Mouse (Mus musculus): Measurements from ENCODE around the gene Ube2o.

Gene Ube2o

GRCm38 (mm10) chr11:116581376-116581814, at the start of gene Ube2o:
TSS of gene Ube2o (minus strand) at chr11:116581447.
- ATAC-seq (ENCODE audit: insufficient number of reproducible peaks, low FRiP score, low TSS enrichment) = peak; percentile 79; the same call in 1 of the 2 replicates

- no peak for ATAC-seq (ENCODE audit: insufficient number of reproducible peaks, low FRiP score, low TSS enrichment)
Measured at GRCm38 (mm10) chr11:116630171-116630965, 49.1 kb upstream of the Ube2o start.

- ATAC-seq (ENCODE audit: insufficient number of reproducible peaks, low FRiP score, low TSS enrichment) = no peak
Measured at GRCm38 (mm10) chr11:116629472-116629871, 48.2 kb upstream of the Ube2o start.

- ATAC-seq (ENCODE audit: insufficient number of reproducible peaks, low FRiP score, low TSS enrichment) = peak; percentile 45; the same call in 1 of the 2 replicates
Measured at GRCm38 (mm10) chr11:116628712-116629111, 47.5 kb upstream of the Ube2o start.

- ATAC-seq (ENCODE audit: insufficient number of reproducible peaks, low FRiP score, low TSS enrichment) = no peak
Measured at GRCm38 (mm10) chr11:116627072-116628020, 46.1 kb upstream of the Ube2o start.

GRCm38 (mm10) chr11:116626299-116627071, 45.2 kb upstream of the Ube2o start, which contains the start of gene Rhbdf2:
TSS of gene Rhbdf2 (minus strand) at chr11:116627019.
- ATAC-seq (ENCODE audit: insufficient number of reproducible peaks, low FRiP score, low TSS enrichment) = no peak

GRCm38 (mm10) chr11:116625081-116626000, 44.1 kb upstream of the Ube2o start:
- ATAC-seq (ENCODE audit: insufficient number of reproducible peaks, low FRiP score, low TSS enrichment) = no peak

- ATAC-seq (ENCODE audit: insufficient number of reproducible peaks, low FRiP score, low TSS enrichment) = no peak
Measured at GRCm38 (mm10) chr11:116624131-116624832, 43.0 kb upstream of the Ube2o start.

GRCm38 (mm10) chr11:116623281-116624124, 42.3 kb upstream of the Ube2o start:
- ATAC-seq (ENCODE audit: insufficient number of reproducible peaks, low FRiP score, low TSS enrichment) = no peak

- peak; percentile 70; the same call in 1 of the 2 replicates for ATAC-seq (ENCODE audit: insufficient number of reproducible peaks, low FRiP score, low TSS enrichment)
Measured at GRCm38 (mm10) chr11:116621258-116621704, 40.0 kb upstream of the Ube2o start.

- no peak for ATAC-seq (ENCODE audit: insufficient number of reproducible peaks, low FRiP score, low TSS enrichment)
Measured at GRCm38 (mm10) chr11:116620559-116621253, 39.5 kb upstream of the Ube2o start.

GRCm38 (mm10) chr11:116620073-116620472, 38.8 kb upstream of the Ube2o start:
- no peak for ATAC-seq (ENCODE audit: insufficient number of reproducible peaks, low FRiP score, low TSS enrichment)

GRCm38 (mm10) chr11:116619561-116619960, 38.3 kb upstream of the Ube2o start:
- ATAC-seq (ENCODE audit: insufficient number of reproducible peaks, low FRiP score, low TSS enrichment) = no peak

- no peak for ATAC-seq (ENCODE audit: insufficient number of reproducible peaks, low FRiP score, low TSS enrichment)
Measured at GRCm38 (mm10) chr11:116619156-116619555, 37.9 kb upstream of the Ube2o start.

GRCm38 (mm10) chr11:116618666-116619065, 37.4 kb upstream of the Ube2o start:
- ATAC-seq (ENCODE audit: insufficient number of reproducible peaks, low FRiP score, low TSS enrichment) = no peak

GRCm38 (mm10) chr11:116617641-116618040, 36.4 kb upstream of the Ube2o start:
- ATAC-seq (ENCODE audit: insufficient number of reproducible peaks, low FRiP score, low TSS enrichment) = no peak

Data from cerebellum, adult (tissue).